Mouse (Mus musculus) CD8-positive naive resting alpha-beta T cell, adult 2 months (primary cell): ENCODE measurements around the gene Rsph1.

Experiments
- DNase-seq, 2 experiments: peaks; one replicate each; pipeline ENCODE4 v3.0.0; 2022; ENCODE audit warnings: low read depth in 2 of 2, low spot score in 2 of 2

Gene Rsph1

DNA sequence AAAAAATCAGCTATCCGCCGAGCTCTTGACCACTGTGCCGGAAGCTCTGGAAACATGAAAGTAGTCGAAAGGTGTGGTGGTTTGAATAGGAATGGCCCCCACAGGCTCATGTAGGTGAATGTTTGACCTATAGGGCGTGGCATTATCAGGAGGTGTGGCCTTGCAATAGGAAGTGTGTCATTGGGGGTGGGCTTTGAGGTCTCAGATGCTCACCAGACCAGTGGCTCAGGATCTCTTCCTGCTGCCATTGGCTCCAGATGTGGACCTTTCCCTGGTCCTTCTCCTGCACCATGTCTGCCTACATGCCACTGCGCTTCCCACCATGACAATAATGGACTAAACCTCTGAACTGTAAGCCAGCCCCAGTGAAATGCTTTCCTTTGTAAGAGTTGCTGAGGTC lies 65.3 kb downstream of the Rsph1 start:
- DNase-seq, result no peak

GRCm38 (mm10) chr17:31210299-31210698 lies 66.9 kb downstream of the Rsph1 start:
- DNase-seq, result no peak

- no peak for DNase-seq
Observed at GRCm38 (mm10) chr17:31209376-31209930, 67.7 kb downstream of the Rsph1 start.

- DNase-seq, result no peak
Observed at GRCm38 (mm10) chr17:31208654-31209053, 68.5 kb downstream of the Rsph1 start.

GRCm38 (mm10) chr17:31207771-31208334 lies 69.3 kb downstream of the Rsph1 start, which contains the start of gene Ubash3a:
TSS of gene Ubash3a (plus strand) at chr17:31207873.
- DNase-seq, result peak; percentile 59 to 68
